Mouse (Mus musculus) liver, adult (tissue): Measurements from ENCODE around the gene Sort1.

Experiments
- GATA4 ChIP-seq: IDR thresholded peaks from 2 replicates; pipeline ENCODE4 v1.6.1; 2014; ENCODE audit warnings: mild to moderate bottlenecking, low read length; ENCODE audit not compliant: insufficient replicate concordance

Gene Sort1

GRCm38 (mm10) chr3:108381945-108382875 lies 98.3 kb downstream of the Sort1 start:
- TF ChIP-seq GATA4: no peak

DNA sequence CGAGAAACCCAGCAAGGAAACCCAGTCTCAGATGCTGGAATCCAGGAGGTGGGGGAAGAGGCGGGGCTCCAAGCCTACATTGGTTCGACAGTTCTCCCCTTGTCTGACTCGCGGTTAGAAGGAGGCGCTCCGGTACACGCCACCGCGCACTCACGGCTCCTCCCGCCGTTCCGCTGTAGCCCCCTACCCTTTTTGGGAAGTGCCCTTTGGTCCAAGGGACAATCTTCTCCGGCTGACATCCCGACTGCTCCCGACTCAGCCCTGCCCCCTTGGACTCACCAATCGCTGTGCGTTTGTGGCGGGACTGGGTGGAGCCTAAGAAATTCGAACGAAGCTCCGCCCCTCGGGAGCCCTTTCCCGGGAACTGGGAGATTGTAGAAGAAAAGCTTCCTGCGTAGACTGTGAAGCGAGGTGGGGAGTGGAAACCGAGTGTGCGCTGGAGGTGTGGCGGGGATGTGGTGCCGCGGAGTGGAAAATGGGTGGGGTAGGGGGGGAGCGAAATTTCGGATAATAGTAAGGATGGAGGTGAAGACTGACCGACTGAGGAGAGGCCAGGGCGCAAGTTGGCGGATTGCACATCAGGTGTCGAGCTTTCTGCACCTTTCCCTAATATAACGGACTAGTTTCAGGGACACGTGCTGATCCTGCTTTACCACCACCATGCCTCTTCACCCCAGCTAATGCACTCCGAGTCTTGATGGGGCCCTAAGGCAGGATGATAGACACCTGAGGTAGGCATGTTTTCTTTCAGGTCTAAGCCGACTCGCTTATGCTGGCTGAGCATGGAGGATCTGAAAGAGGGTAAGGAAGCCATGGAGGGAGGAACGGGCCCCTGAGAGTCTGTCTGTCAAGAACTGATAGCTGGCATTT lies 99.8 kb downstream of the Sort1 start, which contains the start of gene Psrc1:
Gene Psrc1, plus strand, starts transcription at position 355 of the 870 bp plus-strand sequence.
- no peak for TF ChIP-seq GATA4

DNA sequence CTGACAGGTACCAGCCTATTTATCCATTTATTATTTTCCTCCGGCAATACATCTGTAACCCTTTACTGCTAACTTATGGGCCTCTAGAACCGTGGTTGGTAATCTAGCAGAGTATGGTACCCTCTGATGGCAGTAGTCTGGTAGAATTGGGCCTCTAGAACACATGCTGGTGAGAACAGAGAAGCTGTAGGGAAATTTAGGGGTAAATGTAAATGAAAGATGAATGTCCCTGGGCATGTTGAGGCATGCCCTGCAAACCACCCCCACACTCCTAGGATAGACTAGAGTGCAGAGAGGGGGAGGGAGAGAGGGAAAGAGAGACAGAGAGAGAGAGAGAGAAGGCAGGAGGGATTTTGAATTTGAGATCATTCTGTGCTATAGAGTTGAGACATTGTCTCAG lies 100.5 kb downstream of the Sort1 start:
- no peak for TF ChIP-seq GATA4

DNA sequence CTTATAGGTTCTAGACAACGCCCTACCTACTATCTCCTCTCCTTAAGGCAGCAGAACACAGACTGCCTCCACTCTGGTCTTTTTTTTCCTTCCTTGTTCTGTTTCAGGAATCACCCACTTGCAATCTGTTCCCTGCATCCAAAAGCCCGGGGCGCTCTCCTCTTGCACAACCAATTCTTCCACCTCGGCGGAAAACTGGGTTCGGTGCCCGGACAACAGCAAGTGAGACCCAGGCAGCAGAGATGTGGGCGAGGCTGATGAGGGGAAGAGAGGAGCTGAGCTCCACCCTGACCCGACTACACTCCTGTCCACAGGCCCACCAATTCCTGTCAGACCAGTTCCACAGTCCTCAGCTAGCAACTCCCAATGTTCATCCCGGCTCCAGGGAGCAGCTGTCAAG lies 102.3 kb downstream of the Sort1 start:
- no peak for TF ChIP-seq GATA4

- no peak for TF ChIP-seq GATA4
Measured at GRCm38 (mm10) chr3:108389111-108389545, 105.2 kb downstream of the Sort1 start.

DNA sequence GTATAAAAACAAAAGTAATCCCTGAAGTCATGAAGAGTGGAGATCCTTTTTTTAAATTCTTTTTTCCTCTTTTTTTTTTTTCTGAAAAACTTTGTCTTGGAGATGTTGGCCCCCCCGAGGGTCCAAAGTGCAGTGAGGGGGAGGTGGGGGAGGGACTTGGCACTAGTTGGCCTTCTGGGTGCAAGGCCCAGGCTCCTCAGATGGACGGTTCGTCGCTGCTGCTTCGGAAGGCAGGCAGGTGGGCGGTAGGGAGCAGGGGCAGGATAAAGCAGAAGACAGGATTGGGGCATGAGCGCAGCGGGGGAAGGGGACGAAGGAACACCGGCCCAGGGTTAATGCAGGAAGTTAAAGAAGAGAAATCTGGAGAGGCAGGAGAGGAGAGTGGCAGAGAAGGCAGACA lies 108.4 kb downstream of the Sort1 start:
- no peak for TF ChIP-seq GATA4

- no peak for TF ChIP-seq GATA4
Measured at GRCm38 (mm10) chr3:108392793-108393192, 108.9 kb downstream of the Sort1 start.

DNA sequence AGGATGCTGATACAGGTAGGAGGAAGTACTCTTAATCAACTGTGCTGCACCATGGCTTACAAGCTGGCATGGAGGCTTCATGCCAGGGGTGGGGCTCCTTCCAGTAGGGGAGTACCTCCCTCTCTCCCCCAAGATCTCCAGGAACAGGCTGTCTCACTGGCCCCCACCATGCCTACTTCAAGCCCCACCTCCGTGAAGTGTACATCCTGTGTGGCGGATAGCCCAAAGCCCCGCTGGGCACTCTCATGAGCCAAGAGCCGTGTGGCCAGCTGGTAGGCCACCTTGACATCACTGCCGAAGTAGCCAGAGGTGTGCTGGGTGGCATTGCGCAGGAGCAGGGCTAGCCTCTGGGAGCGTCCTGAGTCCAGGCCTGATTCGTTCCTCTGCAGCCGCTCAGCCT lies 114.4 kb downstream of the Sort1 start:
- TF ChIP-seq GATA4: no peak

GRCm38 (mm10) chr3:108400442-108400841 lies 116.6 kb downstream of the Sort1 start:
- TF ChIP-seq GATA4: no peak

DNA sequence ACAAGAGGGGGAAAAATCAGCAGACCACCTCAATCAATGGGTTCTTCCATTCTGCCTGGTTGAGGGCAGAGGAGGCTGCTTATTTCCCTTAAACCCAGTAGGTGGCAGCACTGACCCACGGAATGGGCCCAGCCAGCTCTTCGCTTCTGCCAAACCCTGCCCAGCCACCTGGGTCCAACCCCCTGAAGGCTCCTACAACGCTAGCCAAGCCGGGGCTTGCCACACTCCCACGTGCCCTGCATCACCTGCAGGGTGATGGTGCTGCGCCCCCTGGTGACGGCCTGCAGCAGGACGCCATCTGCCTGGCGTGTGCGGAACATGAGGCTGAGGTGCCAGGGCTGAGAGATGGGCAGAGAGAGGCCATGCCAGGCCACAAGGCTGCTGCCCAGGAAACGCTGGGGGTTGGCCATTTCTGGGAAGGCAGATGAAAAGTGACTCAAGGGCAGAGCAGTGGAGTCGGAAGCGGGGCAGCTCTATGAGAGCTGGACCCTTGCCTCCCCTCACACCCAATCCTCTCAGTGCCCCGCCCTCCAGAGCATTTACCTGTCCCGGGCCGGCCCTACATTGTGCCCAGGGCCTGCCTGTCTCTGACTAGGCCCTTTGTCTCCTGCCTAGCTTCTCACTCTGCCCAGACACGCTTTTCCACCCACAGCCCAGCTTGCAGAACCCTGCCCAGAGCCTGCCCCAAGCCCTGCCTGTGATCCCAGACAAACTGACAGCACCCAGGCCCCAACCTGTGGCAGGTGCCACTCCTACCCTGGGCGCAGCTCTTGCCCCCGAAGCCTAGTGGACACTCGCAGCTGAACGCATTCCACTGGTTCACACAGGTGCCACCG lies 118.0 kb downstream of the Sort1 start:
- TF ChIP-seq GATA4: no peak

DNA sequence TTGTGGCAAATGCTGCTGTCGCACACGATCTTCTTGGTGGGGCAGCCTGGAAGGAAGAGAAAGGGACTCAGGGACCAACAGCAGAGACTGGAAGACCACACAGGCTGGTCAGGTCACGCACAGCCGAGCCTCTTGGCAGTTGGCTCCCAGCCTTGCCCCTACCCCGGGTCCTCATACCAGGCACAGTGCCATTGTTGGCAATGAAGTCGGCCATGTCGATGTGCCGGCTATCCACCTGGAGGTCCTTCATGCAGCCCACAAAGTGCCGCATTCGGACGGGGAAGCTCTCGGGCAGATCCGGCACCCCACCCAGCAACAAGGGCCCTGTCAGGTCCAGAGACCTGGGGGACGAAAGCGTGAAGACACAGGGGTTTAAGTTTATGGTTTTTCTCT lies 118.6 kb downstream of the Sort1 start:
- TF ChIP-seq GATA4: no peak

DNA sequence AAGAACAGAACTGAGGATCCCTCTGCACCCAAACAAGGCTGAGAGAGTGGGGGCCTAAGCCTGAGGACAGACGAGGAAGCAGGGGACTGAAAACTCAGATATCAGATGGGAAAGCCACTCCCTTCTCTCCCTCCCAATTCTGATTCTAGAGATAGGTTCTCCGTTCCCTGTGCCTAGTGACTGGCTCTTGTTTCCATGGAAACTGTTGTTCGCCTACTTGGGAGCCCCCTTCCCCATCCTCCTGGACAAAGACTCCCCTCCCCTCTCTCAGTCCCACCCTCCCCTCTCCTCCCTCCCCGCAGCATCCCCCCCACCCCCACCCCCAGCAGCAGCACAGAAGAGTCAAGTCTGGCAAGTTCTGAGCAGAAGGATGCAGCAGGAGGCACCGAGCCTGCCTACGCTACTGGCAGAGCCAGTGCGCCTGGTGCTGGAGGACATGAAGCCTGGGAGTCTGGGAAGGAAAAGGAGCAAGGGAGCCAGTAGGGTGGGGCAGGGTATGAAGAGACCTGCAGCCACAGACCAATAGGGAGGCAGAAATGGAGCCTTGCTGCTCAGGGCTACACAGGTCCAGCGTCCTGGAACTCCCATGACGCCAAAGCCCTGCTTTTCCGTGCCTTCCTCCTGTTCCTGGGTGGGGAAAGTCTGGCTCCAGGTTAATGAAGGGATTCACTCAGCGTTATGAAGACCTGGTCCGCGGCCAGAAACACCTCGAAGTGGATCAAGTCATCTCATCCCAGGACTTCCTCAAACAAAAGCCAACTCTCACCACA lies 121.8 kb downstream of the Sort1 start:
- no peak for TF ChIP-seq GATA4

- TF ChIP-seq GATA4: no peak
Measured at GRCm38 (mm10) chr3:108406306-108406885, 122.5 kb downstream of the Sort1 start.

GRCm38 (mm10) chr3:108408517-108409008 lies 124.7 kb downstream of the Sort1 start:
- TF ChIP-seq GATA4: no peak
